Mouse (Mus musculus): ENCODE measurements around the gene Mapk1ip1l. TPM values are rescaled to one million over a fixed set of nuclear protein-coding genes. Genes with fewer than 3 reads are reported as not detected.

Mapk1ip1l gene
- total RNA-seq, 1 experiment: 57.1 TPM

- H3K27ac ChIP-seq (ENCODE audit: insufficient read depth, low read depth, low read length, poor library complexity, severe bottlenecking): no peak within 1 kb of the TSS; the same call in 1 of the 2 replicates
- in situ Hi-C loops (cut with MboI; ENCODE audit: low sequenced_read_pairs in 2 of 2, unreplicated experiment in 2 of 2): no loop called here
- TF ChIP-seq ZC3H11A (IDR thresholded peaks at IDR 0.05; ENCODE audit: borderline replicate concordance, low read depth, low read length) (no peak), HCFC1 (IDR thresholded peaks at IDR 0.05; ENCODE audit: borderline replicate concordance, insufficient read depth, low read length) (no peak), CHD2 (IDR thresholded peaks at IDR 0.05; ENCODE audit: low read depth, low read length) (no peak)
- peak; percentile 66 for DNase-seq (ENCODE audit: low read depth, low spot score)
- no peaks in the 10 kb centered on the region for H3K36me3 ChIP-seq (ENCODE audit: control insufficient read depth, insufficient read depth, low read length, poor library complexity, severe bottlenecking)
- H3K4me1 ChIP-seq (ENCODE audit: control insufficient read depth in 2 of 2, insufficient read depth in 2 of 2, low read length in 2 of 2, poor library complexity in 1 of 2): peaks cover 4 to 12% of the 10 kb centered on the region in 2 experiments; a peak in 3 of 4 replicates
- H3K9ac ChIP-seq (ENCODE audit: insufficient read depth, low read depth, low read length, poor library complexity, severe bottlenecking): no peak within 1 kb of the TSS
- H3K4me3 ChIP-seq (ENCODE audit: insufficient read depth in 1 of 2, low read depth in 1 of 2, low read length in 2 of 2, poor library complexity in 1 of 2, severe bottlenecking in 1 of 2): no peak within 1 kb of the TSS
- H3K9me3 ChIP-seq (ENCODE audit: control insufficient read depth, insufficient read depth, low read depth, low read length): no peaks in the 10 kb centered on the region
Measured at GRCm38 (mm10) chr14:47367461-47367860, 69.4 kb downstream of the Mapk1ip1l start, which contains the start of gene Lgals3. TSS of gene Lgals3 (plus strand) at chr14:47367751.

- Histone ChIP-seq H3K27ac (ENCODE audit: insufficient read depth, low read depth, low read length, poor library complexity, severe bottlenecking) (no peak overlapping the region), H3K9me3 (ENCODE audit: control insufficient read depth, insufficient read depth, low read depth, low read length) (no peaks in the 10 kb centered on the region), H3K36me3 (ENCODE audit: control insufficient read depth, insufficient read depth, low read length, poor library complexity, severe bottlenecking) (no peaks in the 10 kb centered on the region), H3K9ac (ENCODE audit: insufficient read depth, low read depth, low read length, poor library complexity, severe bottlenecking) (no peak overlapping the region), H3K4me1 (ENCODE audit: control insufficient read depth in 2 of 2, insufficient read depth in 2 of 2, low read length in 2 of 2, poor library complexity in 1 of 2) (peaks cover 5 to 19% of the 10 kb centered on the region in 2 experiments), H3K4me3 (ENCODE audit: insufficient read depth in 1 of 2, low read depth in 1 of 2, low read length in 2 of 2, poor library complexity in 1 of 2, severe bottlenecking in 1 of 2) (no peak overlapping the region)
- no peak for DNase-seq (ENCODE audit: low read depth, low spot score)
- TF ChIP-seq CHD2 (IDR thresholded peaks at IDR 0.05; ENCODE audit: low read depth, low read length) (no peak), HCFC1 (IDR thresholded peaks at IDR 0.05; ENCODE audit: borderline replicate concordance, insufficient read depth, low read length) (no peak), MAFK (IDR thresholded peaks at IDR 0.05; ENCODE audit: insufficient read depth, low read depth, low read length) (no peak), ZC3H11A (IDR thresholded peaks at IDR 0.05; ENCODE audit: borderline replicate concordance, low read depth, low read length) (no peak), ZNF384 (IDR thresholded peaks at IDR 0.05; ENCODE audit: low read depth, low read length) (no peak)
- in situ Hi-C loops (cut with MboI; ENCODE audit: low sequenced_read_pairs in 2 of 2, unreplicated experiment in 2 of 2): no loop called here
Measured at GRCm38 (mm10) chr14:47369741-47370140, 71.7 kb downstream of the Mapk1ip1l start.

GRCm38 (mm10) chr14:47370790-47371189 is 72.7 kb downstream of the Mapk1ip1l start:
- no peak for TF ChIP-seq CHD2 (IDR thresholded peaks at IDR 0.05; ENCODE audit: low read depth, low read length)
- no peak for TF ChIP-seq ZNF384 (IDR thresholded peaks at IDR 0.05; ENCODE audit: low read depth, low read length)
- no peak for TF ChIP-seq HCFC1 (IDR thresholded peaks at IDR 0.05; ENCODE audit: borderline replicate concordance, insufficient read depth, low read length)
- TF ChIP-seq ZC3H11A (IDR thresholded peaks at IDR 0.05; ENCODE audit: borderline replicate concordance, low read depth, low read length): no peak
- no peak for TF ChIP-seq MAFK (IDR thresholded peaks at IDR 0.05; ENCODE audit: insufficient read depth, low read depth, low read length)

GRCm38 (mm10) chr14:47371689-47372088 is 73.6 kb downstream of the Mapk1ip1l start:
- Histone ChIP-seq H3K9ac (ENCODE audit: insufficient read depth, low read depth, low read length, poor library complexity, severe bottlenecking) (no peak overlapping the region), H3K27ac (ENCODE audit: insufficient read depth, low read depth, low read length, poor library complexity, severe bottlenecking) (no peak overlapping the region), H3K4me3 (ENCODE audit: insufficient read depth in 1 of 2, low read depth in 1 of 2, low read length in 2 of 2, poor library complexity in 1 of 2, severe bottlenecking in 1 of 2) (no peak overlapping the region), H3K4me1 (ENCODE audit: control insufficient read depth in 2 of 2, insufficient read depth in 2 of 2, low read length in 2 of 2, poor library complexity in 1 of 2) (peaks cover 5 to 15% of the 10 kb centered on the region in 2 experiments), H3K9me3 (ENCODE audit: control insufficient read depth, insufficient read depth, low read depth, low read length) (no peaks in the 10 kb centered on the region), H3K36me3 (ENCODE audit: control insufficient read depth, insufficient read depth, low read length, poor library complexity, severe bottlenecking) (no peaks in the 10 kb centered on the region)
- no peak for DNase-seq (ENCODE audit: low read depth, low spot score)
- in situ Hi-C loops (cut with MboI; ENCODE audit: low sequenced_read_pairs in 2 of 2, unreplicated experiment in 2 of 2): no loop called here
- TF ChIP-seq CHD2 (IDR thresholded peaks at IDR 0.05; ENCODE audit: low read depth, low read length) (no peak), ZC3H11A (IDR thresholded peaks at IDR 0.05; ENCODE audit: borderline replicate concordance, low read depth, low read length) (no peak), MAFK (IDR thresholded peaks at IDR 0.05; ENCODE audit: insufficient read depth, low read depth, low read length) (no peak), ZNF384 (IDR thresholded peaks at IDR 0.05; ENCODE audit: low read depth, low read length) (no peak), HCFC1 (IDR thresholded peaks at IDR 0.05; ENCODE audit: borderline replicate concordance, insufficient read depth, low read length) (no peak)

More at GRCm38 (mm10) chr14:47370790-47371189, 72.7 kb downstream of the Mapk1ip1l start:
- Histone ChIP-seq H3K9me3 (ENCODE audit: control insufficient read depth, insufficient read depth, low read depth, low read length) (no peaks in the 10 kb centered on the region), H3K4me1 (ENCODE audit: control insufficient read depth in 2 of 2, insufficient read depth in 2 of 2, low read length in 2 of 2, poor library complexity in 1 of 2) (peaks cover 5 to 20% of the 10 kb centered on the region in 2 experiments), H3K4me3 (ENCODE audit: insufficient read depth in 1 of 2, low read depth in 1 of 2, low read length in 2 of 2, poor library complexity in 1 of 2, severe bottlenecking in 1 of 2) (no peak overlapping the region), H3K36me3 (ENCODE audit: control insufficient read depth, insufficient read depth, low read length, poor library complexity, severe bottlenecking) (no peaks in the 10 kb centered on the region), H3K27ac (ENCODE audit: insufficient read depth, low read depth, low read length, poor library complexity, severe bottlenecking) (no peak overlapping the region), H3K9ac (ENCODE audit: insufficient read depth, low read depth, low read length, poor library complexity, severe bottlenecking) (no peak overlapping the region)
- DNase-seq (ENCODE audit: low read depth, low spot score): no peak
- in situ Hi-C loops (cut with MboI; ENCODE audit: low sequenced_read_pairs in 2 of 2, unreplicated experiment in 2 of 2): no loop called here

Other genes starting within 250 kb of the Mapk1ip1l start
- 0.76 and 1.8 TPM in 2 replicates for gene Gch1, start 108.9 kb upstream of the Mapk1ip1l start, total RNA-seq (2012; rRNA removed)
- gene Wdhd1, start 21.4 kb upstream of the Mapk1ip1l start, total RNA-seq (2012; rRNA removed): 22.0 and 31.0 TPM in 2 replicates
- 6.7 and 10.4 TPM in 2 replicates for gene Socs4, start 21.3 kb upstream of the Mapk1ip1l start, total RNA-seq (2012; rRNA removed)
- gene Lgals3, start 69.5 kb downstream of the Mapk1ip1l start, total RNA-seq (2012; rRNA removed): 36.9 TPM in 2 replicates
- 46.8 and 68.2 TPM in 2 replicates for gene Dlgap5, start 120.1 kb downstream of the Mapk1ip1l start, total RNA-seq (2012; rRNA removed)
- gene Fbxo34, start 152.2 kb downstream of the Mapk1ip1l start, total RNA-seq (2012; rRNA removed): 17.0 and 36.8 TPM in 2 replicates